Mouse (Mus musculus) telencephalon, adult 2 months (tissue): ENCODE data around the gene Tom1l2.

Experiments used
- DNase-seq: peaks from one replicate; pipeline ENCODE4 v3.0.0-alpha.2; 2011; ENCODE audit warnings: low read depth, low spot score

Tom1l2 gene

GRCm38 (mm10) chr11:60346537-60346936, 6.2 kb downstream of the Tom1l2 start:
- no peak for DNase-seq

GRCm38 (mm10) chr11:60345868-60346267, 6.8 kb downstream of the Tom1l2 start:
- no peak for DNase-seq

GRCm38 (mm10) chr11:60339361-60339760, 13.3 kb downstream of the Tom1l2 start:
- no peak for DNase-seq

GRCm38 (mm10) chr11:60338291-60338690, 14.4 kb downstream of the Tom1l2 start:
- DNase-seq, result no peak

- DNase-seq, result no peak
Measured at GRCm38 (mm10) chr11:60335771-60336170, 16.9 kb downstream of the Tom1l2 start.

- no peak for DNase-seq
Measured at GRCm38 (mm10) chr11:60334124-60334523, 18.6 kb downstream of the Tom1l2 start.

GRCm38 (mm10) chr11:60333461-60333860, 19.2 kb downstream of the Tom1l2 start:
- no peak for DNase-seq

GRCm38 (mm10) chr11:60330551-60330950, 22.2 kb downstream of the Tom1l2 start:
- DNase-seq, result no peak

- no peak for DNase-seq
Measured at GRCm38 (mm10) chr11:60323731-60324130, 29.0 kb downstream of the Tom1l2 start.

GRCm38 (mm10) chr11:60321438-60321837, 31.3 kb downstream of the Tom1l2 start:
- no peak for DNase-seq

- DNase-seq, result no peak
Measured at GRCm38 (mm10) chr11:60320426-60321037, 32.2 kb downstream of the Tom1l2 start.

GRCm38 (mm10) chr11:60319257-60320066, 33.2 kb downstream of the Tom1l2 start:
- no peak for DNase-seq

- no peak for DNase-seq
Measured at GRCm38 (mm10) chr11:60318716-60319115, 34.0 kb downstream of the Tom1l2 start.

GRCm38 (mm10) chr11:60317376-60318102, 35.2 kb downstream of the Tom1l2 start:
- DNase-seq, result no peak

GRCm38 (mm10) chr11:60316883-60317282, 35.8 kb downstream of the Tom1l2 start:
- peak; percentile 63 for DNase-seq

GRCm38 (mm10) chr11:60316250-60316649, 36.5 kb downstream of the Tom1l2 start:
- DNase-seq, result no peak

- no peak for DNase-seq
Measured at GRCm38 (mm10) chr11:60311025-60311854, 41.5 kb downstream of the Tom1l2 start.

GRCm38 (mm10) chr11:60309875-60310274, 42.8 kb downstream of the Tom1l2 start:
- DNase-seq, result no peak

GRCm38 (mm10) chr11:60308506-60309116, 44.1 kb downstream of the Tom1l2 start:
- DNase-seq, result no peak

- no peak for DNase-seq
Measured at GRCm38 (mm10) chr11:60308061-60308460, 44.6 kb downstream of the Tom1l2 start.

- DNase-seq, result no peak
Measured at GRCm38 (mm10) chr11:60307375-60307825, 45.3 kb downstream of the Tom1l2 start.
